Mouse (Mus musculus) G1E-ER4 (cell line): ENCODE measurements around the gene Atpaf1. TPM values are rescaled to one million over a fixed set of nuclear protein-coding genes. Genes with fewer than 3 reads are reported as not detected.

Experiments used
- GATA1 ChIP-seq: IDR thresholded peaks from one replicate; pipeline ENCODE4 v1.8.0; 2012; ENCODE audit warnings: low read length, inconsistent platforms
- polyA plus RNA-seq: library from polyadenylated mRNA; stranded (reverse); fragments of >175 nt; gene quantifications from 2 replicates; pipeline ENCODE4 v1.2.3, GENCODE M21; 2012

The Atpaf1 gene
- polyA plus RNA-seq, 1 experiment: 21.4 TPM

GRCm38 (mm10) chr4:115780918-115781317 lies 3.7 kb upstream of the Atpaf1 start, which contains the start of gene Tex38:
Tex38 (minus strand) TSS chr4:115781018.
- TF ChIP-seq GATA1: no peak

GRCm38 (mm10) chr4:115782026-115782805 lies 2.4 kb upstream of the Atpaf1 start:
- no peak for TF ChIP-seq GATA1

- TF ChIP-seq GATA1: no peak
These were observed 961 bp downstream of the Atpaf1 start for GRCm38 (mm10) chr4:115785511-115786034.

GRCm38 (mm10) chr4:115790864-115791263 lies 6.3 kb downstream of the Atpaf1 start:
- TF ChIP-seq GATA1: no peak

GRCm38 (mm10) chr4:115795360-115795759 lies 10.7 kb downstream of the Atpaf1 start:
- no peak for TF ChIP-seq GATA1

- TF ChIP-seq GATA1: no peak
These were observed 15.4 kb downstream of the Atpaf1 start for GRCm38 (mm10) chr4:115799981-115800380.

- no peak for TF ChIP-seq GATA1
These were observed 27.7 kb downstream of the Atpaf1 start for GRCm38 (mm10) chr4:115812326-115812725.

GRCm38 (mm10) chr4:115815606-115816005 lies 31.0 kb downstream of the Atpaf1 start:
- no peak for TF ChIP-seq GATA1

- TF ChIP-seq GATA1: no peak
These were observed 35.6 kb downstream of the Atpaf1 start for GRCm38 (mm10) chr4:115820199-115820598.

- TF ChIP-seq GATA1: no peak
These were observed 36.3 kb downstream of the Atpaf1 start for GRCm38 (mm10) chr4:115820944-115821343.

GRCm38 (mm10) chr4:115821431-115821830 lies 36.8 kb downstream of the Atpaf1 start:
- no peak for TF ChIP-seq GATA1

GRCm38 (mm10) chr4:115821928-115822327 lies 37.3 kb downstream of the Atpaf1 start:
- no peak for TF ChIP-seq GATA1

GRCm38 (mm10) chr4:115824178-115824577 lies 39.6 kb downstream of the Atpaf1 start:
- peak; percentile 44 for TF ChIP-seq GATA1

- TF ChIP-seq GATA1: no peak
These were observed 40.7 kb downstream of the Atpaf1 start for GRCm38 (mm10) chr4:115825271-115825670.

- TF ChIP-seq GATA1: no peak
These were observed 42.5 kb downstream of the Atpaf1 start for GRCm38 (mm10) chr4:115827066-115827465.

GRCm38 (mm10) chr4:115827535-115827887 lies 42.9 kb downstream of the Atpaf1 start:
- TF ChIP-seq GATA1: no peak
